Mouse (Mus musculus): ENCODE results near the gene Olfr350.

Olfr350 gene

GRCm38 (mm10) chr2:36846010-36846409, at the start of gene Olfr350:
Gene Olfr350 (plus strand): TSS chr2:36846310.
- no peak for DNase-seq (ENCODE audit: low spot score)

GRCm38 (mm10) chr2:36816932-36817331, 29.2 kb upstream of the Olfr350 start, which contains the start of gene Olfr3:
Gene Olfr3 (minus strand): TSS chr2:36817032.
- no peak for DNase-seq (ENCODE audit: low spot score)

- no peak for DNase-seq (ENCODE audit: low spot score)
Measured at GRCm38 (mm10) chr2:36862560-36862959, 16.4 kb downstream of the Olfr350 start, which contains the start of gene Olfr351. Gene Olfr351 (minus strand): TSS chr2:36862660.

- no peak for DNase-seq (ENCODE audit: low spot score)
Measured at GRCm38 (mm10) chr2:36868160-36868559, 22.1 kb downstream of the Olfr350 start, which contains the start of gene Olfr352. Gene Olfr352 (plus strand): TSS chr2:36868460.

GRCm38 (mm10) chr2:36892836-36893235, 46.7 kb downstream of the Olfr350 start, which contains the start of gene Olfr353:
Gene Olfr353 (minus strand): TSS chr2:36892936.
- no peak for DNase-seq (ENCODE audit: low spot score)

- DNase-seq (ENCODE audit: low spot score) = no peak
Measured at GRCm38 (mm10) chr2:36897114-36897513, 51.0 kb downstream of the Olfr350 start.

Data from ovary, postnatal 10 days (tissue).